Mouse (Mus musculus): Measurements from ENCODE around the gene Col13a1.

The Col13a1 gene

DNA sequence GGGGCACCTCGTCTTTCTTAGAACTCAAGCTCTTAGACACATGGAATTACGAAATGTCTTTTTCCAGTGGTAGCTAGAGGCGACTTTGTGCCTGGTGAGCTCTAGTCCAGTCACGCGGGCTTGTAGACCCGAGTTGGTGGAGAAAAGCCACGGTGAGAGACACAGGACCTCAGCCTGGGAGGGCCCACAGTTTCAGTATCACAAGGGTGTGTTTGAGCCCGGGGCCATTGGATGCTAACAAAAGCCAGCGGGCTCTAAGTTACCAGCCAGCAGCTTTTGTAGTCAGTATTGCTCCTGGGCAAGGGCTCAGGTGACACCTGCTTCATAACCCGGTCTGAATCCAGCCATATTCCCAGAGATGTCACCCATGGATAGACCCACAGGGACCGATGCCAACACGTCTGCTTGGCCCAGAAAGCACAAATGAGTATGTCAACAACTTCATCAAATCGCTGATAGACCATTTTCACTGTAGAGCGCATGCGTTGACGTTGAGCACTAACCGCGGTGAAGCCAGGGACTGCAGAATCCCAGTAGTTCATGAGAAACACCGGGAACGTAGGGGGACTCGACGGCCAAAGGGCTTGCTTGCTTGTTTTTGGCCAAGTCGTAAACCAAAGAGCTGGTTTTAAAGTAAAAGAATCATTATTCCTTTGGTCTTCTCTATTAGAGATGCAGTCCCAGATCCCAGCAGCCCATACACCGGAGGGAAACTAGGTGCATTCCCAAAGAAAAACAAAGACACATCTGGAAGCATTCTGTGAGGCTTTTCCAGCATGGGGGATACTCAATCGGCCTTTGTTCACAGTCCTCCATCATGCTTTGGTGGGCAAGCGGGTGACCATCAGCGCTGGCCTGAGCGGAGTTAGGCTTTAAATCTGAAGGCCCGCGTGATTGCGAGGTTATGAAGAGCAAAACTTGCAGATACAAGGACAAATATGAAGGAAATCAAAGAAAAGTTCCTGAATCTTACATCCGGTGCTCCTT, 150.7 kb downstream of the Col13a1 start:
- no peak for DNase-seq (ENCODE audit: low spot score in 2 of 2)

GRCm38 (mm10) chr10:61826753-61827435, 152.0 kb downstream of the Col13a1 start:
- DNase-seq (ENCODE audit: low spot score in 2 of 2): no peak

GRCm38 (mm10) chr10:61825979-61826752, 152.7 kb downstream of the Col13a1 start:
- DNase-seq (ENCODE audit: low spot score in 2 of 2): no peak

- no peak for DNase-seq (ENCODE audit: low spot score in 2 of 2)
Measured at GRCm38 (mm10) chr10:61825536-61825935, 153.4 kb downstream of the Col13a1 start.

- DNase-seq (ENCODE audit: low spot score in 2 of 2): no peak
Measured at GRCm38 (mm10) chr10:61823731-61824115, 155.2 kb downstream of the Col13a1 start.

GRCm38 (mm10) chr10:61822968-61823730, 155.8 kb downstream of the Col13a1 start:
- no peak for DNase-seq (ENCODE audit: low spot score in 2 of 2)

GRCm38 (mm10) chr10:61820050-61820449, 158.9 kb downstream of the Col13a1 start:
- DNase-seq (ENCODE audit: low spot score in 2 of 2): no peak

- no peak for DNase-seq (ENCODE audit: low spot score in 2 of 2)
Measured at GRCm38 (mm10) chr10:61811987-61812386, 166.9 kb downstream of the Col13a1 start.

DNA sequence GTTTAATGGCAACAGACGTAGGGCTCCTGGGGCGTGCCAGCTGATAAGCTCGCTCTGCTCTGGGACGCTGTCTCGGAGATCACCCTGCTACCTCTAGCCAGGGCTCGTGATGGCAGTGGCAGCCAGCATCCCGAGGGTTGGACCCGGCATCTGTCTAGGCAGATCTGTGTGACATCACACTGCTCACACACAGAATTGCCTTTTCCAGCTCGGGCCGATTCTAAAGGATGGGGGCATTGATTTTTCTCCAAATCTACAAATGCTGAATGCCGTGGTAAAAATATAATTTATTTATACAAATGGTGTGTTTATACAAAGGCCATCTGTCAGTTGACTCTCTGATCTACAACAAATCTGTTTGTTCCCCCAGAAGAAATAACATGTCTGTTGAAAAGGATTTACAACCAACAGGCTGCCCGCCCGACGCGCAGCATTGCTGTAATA, 180.8 kb downstream of the Col13a1 start:
- DNase-seq (ENCODE audit: low spot score in 2 of 2): no peak

- DNase-seq (ENCODE audit: low spot score in 2 of 2): no peak
Measured at GRCm38 (mm10) chr10:61795458-61795857, 183.4 kb downstream of the Col13a1 start.

GRCm38 (mm10) chr10:61794971-61795370, 183.9 kb downstream of the Col13a1 start:
- no peak for DNase-seq (ENCODE audit: low spot score in 2 of 2)

- DNase-seq (ENCODE audit: low spot score in 2 of 2): no peak
Measured at GRCm38 (mm10) chr10:61793015-61793414, 185.9 kb downstream of the Col13a1 start.

DNA sequence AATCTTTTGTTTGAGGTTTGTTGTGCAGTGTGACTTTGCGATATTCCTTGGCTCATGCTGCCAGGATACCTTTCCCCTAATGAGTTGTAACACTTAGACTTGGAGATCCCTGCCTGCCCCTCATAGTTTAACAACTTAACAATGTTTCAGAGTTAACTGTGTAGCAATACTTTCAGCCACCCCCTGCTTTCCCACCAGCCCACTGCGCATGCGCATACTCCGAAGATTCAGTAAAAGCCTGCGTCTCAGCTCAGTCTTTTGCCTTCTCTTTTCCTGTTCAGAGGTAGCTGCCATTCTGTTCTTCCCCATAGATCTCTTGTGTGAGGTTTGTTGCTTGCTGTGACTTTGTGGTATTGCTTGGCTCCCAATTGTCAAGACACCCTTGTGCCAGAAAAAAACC, 190.4 kb downstream of the Col13a1 start:
- DNase-seq (ENCODE audit: low spot score in 2 of 2): no peak
